Mouse (Mus musculus): ENCODE measurements at regions not wholly inside any gene's neighbourhood (a gene's known extent, or its start where the extent isn't known, plus 50 kb on each side); places are given as distances from the start of the nearest gene placed in this dataset.
"Not testable (repeated sequence)": the region's sequence is repeated elsewhere in the genome, so short reads cannot be mapped to it uniquely, and the experiment has no call there.

DNA sequence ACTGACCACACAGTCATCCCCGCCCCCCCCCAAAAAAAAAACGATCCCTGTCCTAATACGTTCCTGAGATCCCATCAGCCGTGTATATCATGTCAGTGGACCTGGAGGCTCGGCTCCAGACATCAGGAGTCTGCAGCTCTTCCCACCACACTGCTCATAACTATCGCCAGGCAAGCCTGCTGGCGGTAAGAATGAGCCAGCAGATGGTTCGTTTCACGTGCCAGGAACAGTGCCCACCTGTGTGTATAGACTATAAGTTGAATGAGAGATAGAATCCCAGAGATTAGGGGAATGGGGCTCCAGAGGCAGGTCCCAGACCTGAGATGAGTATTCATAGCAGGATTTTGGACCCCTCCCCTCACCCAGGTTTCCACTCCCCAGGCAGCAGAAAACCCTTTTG lies 144.2 kb upstream of the A430005L14Rik start:
- no peak for DNase-seq (ENCODE audit: low spot score in 2 of 2)

DNA sequence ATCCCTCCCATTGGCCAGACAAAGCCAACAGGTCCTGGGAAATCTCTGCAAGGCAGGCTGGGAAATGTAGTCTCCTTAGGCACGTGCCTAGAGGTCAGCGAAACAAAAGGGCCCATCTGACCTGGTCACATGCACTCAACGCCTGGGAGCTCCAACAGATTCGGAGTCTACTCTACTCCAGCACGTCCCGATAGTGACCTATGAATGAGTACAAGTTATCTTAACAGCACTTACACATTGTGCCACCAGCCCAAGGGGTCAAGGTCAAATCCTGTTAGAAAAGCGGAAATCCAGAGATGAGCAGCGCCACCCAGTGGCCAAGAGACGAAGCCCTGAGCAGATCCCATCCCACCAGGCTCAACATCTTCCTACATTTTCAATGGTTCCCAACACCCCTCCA lies 129.1 kb upstream of the A430005L14Rik start:
- no peak for DNase-seq (ENCODE audit: low spot score in 2 of 2)

DNA sequence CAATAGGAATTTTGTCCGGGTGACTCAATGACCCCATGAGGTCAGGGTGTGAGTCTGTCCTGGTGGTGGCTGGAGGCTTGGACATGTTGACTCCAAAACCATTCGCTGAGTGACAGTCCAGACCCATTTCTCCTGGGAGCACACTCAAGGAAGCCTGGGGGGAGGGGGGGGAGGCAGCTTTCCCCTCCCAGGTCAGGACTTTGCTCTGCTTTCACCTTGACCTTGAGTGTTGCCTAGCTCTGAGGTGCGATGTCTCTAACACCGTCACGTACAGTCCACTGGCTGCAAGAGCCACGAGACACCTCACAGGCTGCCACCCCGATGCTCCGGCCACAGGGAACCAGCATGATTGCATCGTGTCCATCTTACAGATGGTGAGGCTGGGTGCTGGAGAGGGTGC lies 127.3 kb upstream of the A430005L14Rik start:
- no peak for DNase-seq (ENCODE audit: low spot score in 2 of 2)

DNA sequence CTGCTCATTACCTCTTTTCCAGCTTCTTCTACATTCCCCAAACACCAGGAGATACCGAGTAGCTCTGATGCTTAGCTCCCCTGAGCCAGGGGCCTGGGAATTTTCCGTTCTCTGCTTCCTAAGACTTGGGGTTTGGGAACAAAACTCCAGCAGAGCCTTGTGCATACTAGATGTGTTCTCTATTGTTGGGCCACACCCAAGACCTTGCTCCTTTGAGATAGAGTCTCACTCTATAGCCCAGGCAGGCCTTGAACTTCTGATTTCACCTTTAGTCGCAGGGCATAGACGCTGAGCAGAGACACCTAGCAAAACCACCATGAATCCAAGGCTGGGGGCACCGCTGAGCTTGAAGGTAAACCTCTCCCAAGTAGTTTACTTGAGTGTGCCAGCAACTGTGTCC lies 126.5 kb upstream of the A430005L14Rik start:
- no peak for DNase-seq (ENCODE audit: low spot score in 2 of 2)

DNA sequence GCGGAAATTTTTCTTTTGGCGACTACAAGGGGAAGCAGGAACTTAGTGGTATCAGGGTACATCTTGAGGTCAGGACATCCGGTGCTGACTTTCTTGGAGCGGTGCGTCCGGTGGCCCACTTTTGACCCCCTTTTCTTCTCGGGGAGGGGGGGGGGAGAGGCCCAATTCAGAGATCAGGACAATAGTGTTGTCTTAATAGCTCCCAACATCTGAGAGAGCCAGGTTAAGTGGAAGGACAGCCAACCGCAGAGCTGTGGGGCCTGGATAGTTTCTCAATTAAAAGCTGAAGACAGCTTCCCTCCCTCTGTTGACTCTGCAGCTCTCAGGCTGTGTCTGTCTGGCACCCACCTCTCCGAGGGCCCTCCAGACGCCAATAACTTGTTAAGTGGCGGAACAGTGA lies 125.8 kb upstream of the A430005L14Rik start:
- DNase-seq (ENCODE audit: low spot score in 2 of 2): not testable (repeated sequence)

DNA sequence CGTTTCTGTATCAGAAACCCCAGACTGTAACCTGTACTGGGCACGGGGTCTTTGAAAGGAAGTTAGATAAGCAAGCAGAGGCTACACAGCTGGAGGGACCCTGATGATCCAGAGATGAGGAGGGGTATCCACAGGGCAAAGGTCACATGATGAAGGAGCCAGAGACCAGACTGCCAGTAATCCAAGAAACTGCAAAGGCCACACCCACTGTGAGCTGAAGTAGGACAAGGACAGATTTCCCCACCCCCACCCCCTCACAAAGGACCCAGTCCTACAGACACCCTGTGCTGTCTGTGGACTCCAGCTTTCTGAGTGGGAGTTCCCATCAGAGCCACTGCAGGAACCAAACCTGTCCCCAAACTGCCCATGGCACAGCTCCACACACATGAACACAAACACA lies 124.9 kb upstream of the A430005L14Rik start:
- no peak for DNase-seq (ENCODE audit: low spot score in 2 of 2)

DNA sequence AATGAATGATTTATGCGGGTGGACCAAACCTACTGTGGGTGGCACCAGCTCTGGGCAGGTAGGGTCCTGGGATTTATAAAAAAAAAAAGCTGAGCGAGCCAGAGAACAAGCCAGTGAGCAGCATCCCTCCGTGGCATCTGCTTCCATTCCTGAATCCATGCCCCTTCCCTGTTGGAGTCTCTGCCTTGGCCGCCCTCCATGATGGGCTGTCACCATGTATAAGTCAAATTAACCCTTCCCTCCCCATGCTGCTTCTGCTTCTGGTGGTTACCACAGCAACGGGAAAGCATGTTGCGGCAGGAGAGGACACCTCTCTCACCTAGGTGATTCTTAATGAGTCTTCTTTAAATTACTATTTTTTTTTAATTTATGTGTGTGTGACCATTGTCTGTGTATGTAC lies 112.3 kb upstream of the A430005L14Rik start:
- DNase-seq (ENCODE audit: low spot score in 2 of 2): no peak

DNA sequence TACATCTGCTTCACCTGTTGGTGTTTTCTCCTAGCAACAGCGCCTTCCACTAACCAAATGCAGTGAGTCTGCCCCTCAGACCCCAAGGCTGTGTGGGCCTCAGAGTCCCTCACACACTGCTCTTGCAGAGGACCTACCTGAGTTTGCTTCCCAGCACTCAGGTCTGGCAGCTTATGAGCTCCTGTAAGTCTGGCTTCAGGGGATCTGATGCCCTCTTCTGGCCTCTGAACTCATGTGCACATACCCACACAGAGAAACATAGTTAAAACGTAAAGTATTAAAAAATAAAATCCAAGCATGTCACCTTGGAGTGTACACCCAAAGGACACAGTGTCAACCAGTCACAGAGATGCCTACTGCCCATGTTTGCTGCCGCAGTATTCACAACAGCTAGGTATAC lies 108.8 kb upstream of the A430005L14Rik start:
- DNase-seq (ENCODE audit: low spot score in 2 of 2): no peak

DNA sequence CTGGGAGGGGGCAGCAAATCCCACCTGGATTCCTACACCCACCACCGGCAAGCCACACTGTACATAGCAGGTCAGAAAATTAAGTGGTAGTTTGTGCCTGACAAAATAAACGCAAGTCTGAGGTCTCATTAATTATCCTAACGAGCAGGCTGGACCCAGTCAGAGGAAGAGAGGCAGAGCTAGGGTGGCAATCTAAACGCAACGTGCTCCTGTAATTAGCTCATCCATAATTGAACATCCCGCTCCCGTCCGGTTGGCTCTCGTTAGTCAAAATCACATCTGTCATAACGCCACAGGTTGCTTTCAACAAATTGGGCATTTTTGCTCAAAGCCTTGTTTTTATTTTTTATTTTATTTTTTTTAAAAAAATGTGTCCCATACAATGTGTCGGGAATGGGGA lies 106.9 kb upstream of the A430005L14Rik start:
- DNase-seq (ENCODE audit: low spot score in 2 of 2): no peak

DNA sequence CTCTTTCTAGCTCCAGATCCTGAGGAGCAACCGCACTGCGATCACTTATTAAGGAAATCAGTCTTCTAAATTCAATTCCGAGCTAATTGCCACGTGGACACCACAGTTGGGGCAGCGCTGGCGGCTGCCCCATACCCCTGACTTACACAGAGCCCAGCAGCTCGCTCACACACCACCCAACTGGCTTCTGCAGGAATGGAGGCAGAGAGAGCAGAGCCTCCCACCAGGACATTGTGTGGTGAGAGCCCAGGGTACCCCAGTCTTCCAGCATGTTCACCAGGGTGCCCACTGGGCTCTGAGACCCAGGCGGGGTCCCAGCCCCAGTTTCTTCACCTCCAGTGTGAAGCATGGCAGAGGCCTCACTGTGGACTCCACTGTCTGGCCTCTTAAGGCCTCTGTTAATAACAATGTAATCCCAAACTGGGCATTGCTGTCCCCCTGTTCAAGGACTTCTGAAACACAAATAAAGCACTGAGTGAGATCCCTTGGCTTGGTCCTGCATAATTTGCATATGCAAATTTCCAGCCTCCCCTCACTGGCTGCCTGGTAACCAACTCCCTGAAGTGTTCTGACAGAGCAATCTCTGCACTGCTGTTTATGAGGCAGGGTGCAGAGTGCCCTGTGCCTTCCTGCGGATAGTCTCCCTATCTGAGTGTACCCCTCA lies 102.8 kb upstream of the A430005L14Rik start:
- no peak for DNase-seq (ENCODE audit: low spot score in 2 of 2)

DNA sequence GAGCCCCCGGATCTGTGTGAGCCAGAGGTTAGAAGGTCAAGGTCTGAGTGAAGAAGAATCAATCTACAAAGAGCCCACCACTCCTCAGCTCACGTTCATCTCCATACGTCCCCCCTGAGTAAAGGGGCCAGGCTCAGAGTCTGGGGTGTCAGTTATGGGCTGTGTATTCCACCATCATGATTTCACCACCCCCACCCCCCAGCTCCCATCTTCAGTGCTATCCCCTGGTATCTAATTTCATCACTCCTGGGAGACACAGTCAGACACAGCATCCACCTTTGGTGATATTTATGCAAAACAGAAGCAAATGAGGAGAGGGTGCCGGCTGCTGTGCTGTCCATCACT lies 102.3 kb upstream of the A430005L14Rik start:
- no peak for DNase-seq (ENCODE audit: low spot score in 2 of 2)

DNA sequence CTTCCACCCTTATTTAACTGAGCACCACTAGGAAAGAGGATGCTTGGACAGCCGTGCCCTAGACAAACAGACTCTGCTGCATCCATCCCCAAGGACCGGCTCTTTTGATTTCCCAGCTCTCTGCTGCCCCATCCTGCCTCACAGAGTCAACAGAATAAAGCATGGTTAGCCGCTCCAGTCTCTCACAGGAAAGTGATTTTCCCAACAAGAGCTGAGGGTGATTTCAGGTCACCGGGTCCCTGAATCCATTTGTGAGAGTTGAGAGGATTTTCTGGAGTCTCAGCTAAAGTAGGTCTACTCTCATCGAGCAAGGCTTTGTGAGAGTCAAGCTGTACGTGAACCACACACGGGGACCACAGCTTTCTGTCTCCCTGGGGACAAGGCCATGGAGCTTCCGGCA lies 95.6 kb upstream of the A430005L14Rik start:
- no peak for DNase-seq (ENCODE audit: low spot score in 2 of 2)

DNA sequence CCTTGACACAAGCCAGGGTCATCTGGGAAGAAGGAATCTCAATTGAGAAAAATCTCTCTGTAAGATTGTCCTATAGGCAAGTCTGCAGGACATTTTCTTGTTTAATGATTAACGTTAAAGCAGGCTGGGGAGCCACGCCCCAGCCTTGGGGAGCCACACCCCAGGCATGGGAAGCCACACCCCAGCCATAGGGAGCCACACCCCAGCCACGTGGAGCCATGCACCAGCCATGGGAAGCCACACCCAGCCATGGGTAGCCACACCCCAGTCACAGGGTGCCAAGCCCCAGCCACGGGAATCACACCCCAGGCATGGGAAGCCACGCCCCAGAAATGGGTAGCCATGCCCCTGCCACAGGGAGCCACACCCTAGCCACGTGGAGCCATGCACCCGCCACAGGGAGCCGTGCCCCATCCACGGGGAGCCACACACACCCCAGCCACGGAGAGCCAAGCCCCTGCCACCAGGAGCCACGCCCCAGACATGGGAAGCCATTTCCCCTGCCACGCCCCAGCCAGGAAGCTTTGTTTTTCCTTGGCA lies 94.8 kb upstream of the A430005L14Rik start:
- no peak for DNase-seq (ENCODE audit: low spot score in 2 of 2)

DNA sequence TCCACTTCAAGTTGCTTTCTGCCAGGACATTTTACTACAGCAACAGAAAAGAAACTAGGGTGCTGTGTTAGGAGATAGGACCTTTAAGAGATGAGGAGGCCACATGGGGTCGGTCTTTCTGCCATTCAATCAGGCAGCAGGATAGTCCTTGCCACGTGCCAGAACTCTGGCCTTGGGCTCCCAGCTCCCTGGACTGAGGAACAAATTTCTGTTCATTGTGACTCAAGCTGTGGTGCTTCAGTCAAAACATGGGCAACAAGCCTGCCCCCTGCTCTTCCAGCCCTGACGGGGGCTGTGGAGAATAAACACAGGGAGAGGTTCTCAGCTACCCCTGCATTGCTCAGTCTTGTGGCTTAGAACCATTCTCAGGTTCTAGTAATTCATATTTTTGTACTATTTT lies 84.7 kb upstream of the A430005L14Rik start:
- DNase-seq (ENCODE audit: low spot score in 2 of 2): no peak

DNA sequence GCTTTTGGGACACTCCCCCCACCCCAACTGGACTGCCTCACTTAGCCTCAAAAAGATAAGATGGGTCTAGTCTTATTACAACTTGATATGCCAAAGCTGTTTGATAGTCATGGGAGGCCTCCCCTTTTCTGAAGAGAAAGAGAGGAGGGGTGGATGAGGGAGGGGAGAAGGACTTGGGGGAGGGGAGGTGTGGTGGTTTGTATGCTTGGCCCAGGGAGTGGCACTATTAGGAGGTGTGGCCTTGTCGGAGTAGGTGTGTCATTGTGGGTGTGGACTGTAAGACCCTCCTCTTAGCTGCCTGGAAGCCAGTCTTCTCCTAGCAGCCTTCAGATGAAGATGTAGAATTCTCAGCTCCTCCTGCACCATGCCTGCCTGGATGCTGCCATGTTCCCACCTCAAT lies 82.0 kb upstream of the A430005L14Rik start:
- DNase-seq (ENCODE audit: low spot score in 2 of 2): not testable (repeated sequence)

DNA sequence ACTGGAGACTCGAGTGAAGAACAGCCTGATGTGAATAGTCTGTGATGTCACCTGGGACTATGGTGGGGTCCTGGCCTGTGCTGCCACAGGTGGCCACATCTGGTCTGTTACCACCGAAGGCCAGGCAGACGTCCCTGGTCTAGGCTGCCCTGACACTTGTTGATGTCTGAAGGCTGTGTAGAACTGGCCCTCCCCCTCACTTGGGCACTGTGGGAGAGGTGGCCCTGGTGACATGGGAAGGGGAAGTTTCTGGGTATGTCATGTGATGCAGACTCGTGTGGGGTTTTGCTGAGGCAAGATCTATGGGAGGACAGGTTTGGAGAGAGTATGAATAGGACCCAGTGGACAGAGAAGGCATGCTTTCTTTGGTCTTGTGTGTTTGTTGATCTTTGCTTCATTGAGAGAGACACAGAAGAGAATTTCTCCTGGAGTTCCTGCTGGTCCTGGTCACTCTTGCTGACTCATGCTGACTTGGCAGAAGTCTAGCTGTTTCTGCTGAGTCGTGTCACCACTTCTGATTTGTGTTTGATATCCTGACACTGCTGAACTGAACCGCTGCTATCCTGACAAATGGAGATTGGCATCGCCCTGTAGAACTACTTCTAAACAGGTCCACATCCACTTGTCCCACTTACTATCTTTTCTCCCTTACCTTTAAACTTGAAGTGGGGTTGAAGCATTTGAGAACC lies 79.9 kb upstream of the A430005L14Rik start:
- DNase-seq (ENCODE audit: low spot score in 2 of 2): no peak

DNA sequence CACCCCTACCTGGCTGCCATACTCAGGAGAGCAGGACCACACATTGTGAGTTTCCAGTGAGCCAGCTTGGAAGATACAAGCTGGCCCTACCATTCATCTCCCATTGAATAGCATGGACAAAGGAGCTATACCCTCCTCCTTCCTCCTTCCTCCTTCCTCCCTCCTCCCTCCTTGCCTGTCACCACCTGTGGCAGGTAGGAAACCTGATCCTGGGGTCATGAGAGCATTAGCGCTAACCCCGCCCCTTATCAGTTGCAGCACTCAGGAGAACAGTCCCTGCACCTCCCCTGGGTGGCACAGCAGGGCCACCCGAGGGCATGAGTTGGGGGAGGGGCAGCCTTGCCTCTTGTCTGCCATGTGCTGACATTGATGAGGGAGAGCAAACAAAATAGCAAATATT lies 74.0 kb upstream of the A430005L14Rik start:
- no peak for DNase-seq (ENCODE audit: low spot score in 2 of 2)

DNA sequence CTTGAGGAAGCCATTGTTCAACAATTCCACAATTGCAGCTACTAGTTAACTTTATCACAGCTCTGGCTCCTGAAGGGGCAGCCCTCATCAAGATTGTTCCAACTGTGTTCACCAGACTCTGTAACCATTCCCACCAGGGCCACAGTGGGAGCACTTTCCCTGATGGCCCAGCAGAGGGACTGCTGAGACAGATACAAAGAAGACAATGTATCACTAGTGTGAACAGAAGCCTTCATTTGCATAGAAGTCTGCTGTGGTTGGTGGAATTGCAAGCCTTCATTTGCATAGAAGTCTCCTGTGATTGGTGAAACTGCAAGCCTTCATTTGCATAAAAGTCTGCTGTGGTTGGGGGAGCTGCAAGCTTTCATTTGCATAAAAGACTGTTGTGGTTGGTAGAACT lies 73.0 kb upstream of the A430005L14Rik start:
- no peak for DNase-seq (ENCODE audit: low spot score in 2 of 2)

DNA sequence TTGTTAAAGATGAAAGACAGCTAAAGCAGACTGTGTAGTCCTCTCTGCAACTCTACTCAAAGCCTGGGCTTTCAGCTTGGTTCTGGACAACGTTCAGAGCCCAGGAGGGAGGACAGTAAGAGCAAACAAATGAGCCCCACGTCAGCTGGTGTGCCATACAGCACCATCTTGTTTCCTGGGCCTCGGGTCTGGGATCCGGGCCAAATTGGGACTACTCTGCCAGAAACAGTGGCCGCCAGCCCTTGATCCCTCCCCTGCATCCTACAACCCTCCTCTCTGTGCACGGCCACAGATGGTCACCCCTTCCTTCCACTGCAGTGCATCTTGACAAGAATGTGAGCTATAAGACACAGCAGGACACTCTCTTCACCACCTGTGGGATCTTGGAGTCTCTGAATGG lies 71.2 kb upstream of the A430005L14Rik start:
- no peak for DNase-seq (ENCODE audit: low spot score in 2 of 2)

DNA sequence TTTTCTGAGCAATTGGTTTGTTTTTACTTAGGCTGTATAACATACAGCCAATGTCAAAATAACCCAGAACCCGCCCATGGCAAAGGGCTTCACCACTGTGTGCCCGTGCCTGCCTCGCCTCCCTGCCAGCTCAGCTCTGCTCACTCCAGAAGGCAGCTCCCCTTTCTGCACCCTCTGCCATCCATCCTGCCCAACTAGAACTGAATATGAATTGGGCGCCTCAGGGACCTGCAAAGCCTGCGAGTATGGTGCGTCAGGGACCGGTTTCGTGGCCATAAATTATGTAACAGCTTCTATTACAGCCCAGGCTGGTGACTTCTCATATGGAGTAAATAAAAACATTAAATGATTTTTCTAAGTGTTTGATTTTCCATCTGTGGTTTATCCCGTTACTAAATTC lies 66.9 kb upstream of the A430005L14Rik start:
- no peak for DNase-seq (ENCODE audit: low spot score in 2 of 2)

DNA sequence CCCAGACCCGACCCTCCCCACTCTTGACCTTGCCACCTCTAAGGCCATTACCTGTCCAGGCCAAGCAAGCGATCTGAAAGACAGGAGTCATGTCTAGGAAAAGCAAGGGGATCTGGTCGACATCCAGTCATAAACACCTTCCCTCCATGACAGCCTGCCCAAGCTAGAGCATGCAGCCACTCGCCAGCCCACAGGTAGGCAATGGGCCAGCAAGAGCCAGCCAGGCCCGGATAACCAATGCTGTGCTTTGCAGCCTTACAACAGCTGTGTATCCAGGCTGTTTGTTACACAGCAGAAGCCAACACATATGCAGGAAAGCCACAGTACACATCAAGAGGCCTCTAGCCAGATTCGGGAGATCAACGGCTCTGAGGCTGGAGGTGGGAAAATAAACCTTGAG lies 57.3 kb upstream of the A430005L14Rik start:
- no peak for DNase-seq (ENCODE audit: low spot score in 2 of 2)

DNA sequence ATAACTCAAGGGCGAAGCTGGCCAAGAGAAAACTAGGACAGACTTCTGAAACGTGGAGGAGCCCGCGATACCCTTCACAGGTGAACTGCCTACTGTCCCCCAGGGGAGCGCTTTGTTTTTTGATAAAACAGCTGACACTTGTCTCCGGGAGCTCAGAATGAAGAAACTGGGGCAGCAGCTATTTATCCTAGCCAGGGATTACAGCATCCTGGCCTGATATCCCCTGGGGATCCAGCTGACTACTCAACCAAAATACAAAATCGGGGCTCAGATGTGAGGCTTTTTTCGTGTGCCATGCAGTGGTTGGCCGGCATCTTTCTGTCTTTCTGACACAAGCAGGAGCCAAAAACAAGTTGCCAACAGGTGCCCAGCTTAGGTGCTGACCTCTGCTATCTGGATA lies 52.0 kb upstream of the A430005L14Rik start:
- no peak for DNase-seq (ENCODE audit: low spot score in 2 of 2)

DNA sequence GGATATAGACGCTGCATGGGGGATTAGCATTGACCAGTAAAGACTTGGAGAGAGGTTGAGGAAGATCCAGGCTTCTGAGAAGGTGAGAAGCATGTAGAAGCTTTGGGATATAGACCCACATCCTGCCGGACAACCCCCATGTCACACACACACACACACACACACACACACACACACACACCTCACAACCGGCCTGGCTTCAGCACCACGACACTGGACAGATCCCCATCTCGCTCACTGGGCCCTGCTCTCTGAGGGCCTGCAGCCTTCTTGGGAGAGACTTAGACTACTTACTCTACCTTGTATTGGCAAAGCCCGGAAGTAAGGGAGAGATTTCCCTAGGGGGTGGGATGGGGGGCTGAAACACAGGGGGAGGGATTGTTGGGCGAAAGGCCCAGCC lies 51.5 kb upstream of the A430005L14Rik start:
- no peak for DNase-seq (ENCODE audit: low spot score in 2 of 2)
